Mouse (Mus musculus) regulatory T cell (primary cell): ENCODE data around the gene Exoc7.

Experiments
- in situ Hi-C: fragments of 300-600 bp; cut with MboI, MseI; formaldehyde crosslinking; loops from one replicate; pipeline ENCODE4 v1.15.1; 2025; ENCODE audit warnings: high pct_unique_total_duplicates

The Exoc7 gene

GRCm38 (mm10) chr11:116307019-116307725 is at the start of gene Exoc7:
Exoc7 (minus strand) TSS chr11:116307233.
- in situ Hi-C loops, result no loop called here

- in situ Hi-C loops, result loop anchor here (25.0 kb wide), 1 partner anchor 1783 kb away; the partner anchor contains the start of gene Dnah17
Measured at GRCm38 (mm10) chr11:116354521-116354920, 47.5 kb upstream of the Exoc7 start.

GRCm38 (mm10) chr11:116353535-116353934 is 46.5 kb upstream of the Exoc7 start:
- in situ Hi-C loops, result loop anchor here (25.0 kb wide), 1 partner anchor 1784 kb away; the partner anchor contains the start of gene Dnah17

GRCm38 (mm10) chr11:116351294-116351693 is 44.3 kb upstream of the Exoc7 start:
- in situ Hi-C loops, result loop anchor here (25.0 kb wide), 1 partner anchor 1786 kb away; the partner anchor contains the start of gene Dnah17

- in situ Hi-C loops, result no loop called here
Measured at GRCm38 (mm10) chr11:116347955-116348354, 40.9 kb upstream of the Exoc7 start.

- in situ Hi-C loops, result no loop called here
Measured at GRCm38 (mm10) chr11:116347012-116347411, 40.0 kb upstream of the Exoc7 start.

GRCm38 (mm10) chr11:116342069-116342791 is 35.2 kb upstream of the Exoc7 start:
- in situ Hi-C loops, result no loop called here

GRCm38 (mm10) chr11:116337531-116337930 is 30.5 kb upstream of the Exoc7 start:
- in situ Hi-C loops, result no loop called here

- in situ Hi-C loops, result no loop called here
Measured at GRCm38 (mm10) chr11:116337000-116337399, 30.0 kb upstream of the Exoc7 start.

GRCm38 (mm10) chr11:116336393-116336792 is 29.4 kb upstream of the Exoc7 start:
- in situ Hi-C loops, result no loop called here

- in situ Hi-C loops, result no loop called here
Measured at GRCm38 (mm10) chr11:116335244-116336036, 28.4 kb upstream of the Exoc7 start, which contains the start of gene Foxj1. Foxj1 (minus strand) TSS chr11:116335399.

GRCm38 (mm10) chr11:116334417-116334782 is 27.4 kb upstream of the Exoc7 start:
- in situ Hi-C loops, result no loop called here

GRCm38 (mm10) chr11:116333526-116334416 is 26.7 kb upstream of the Exoc7 start:
- in situ Hi-C loops, result no loop called here

- in situ Hi-C loops, result no loop called here
Measured at GRCm38 (mm10) chr11:116332983-116333270, 25.9 kb upstream of the Exoc7 start.

- in situ Hi-C loops, result no loop called here
Measured at GRCm38 (mm10) chr11:116332232-116332982, 25.4 kb upstream of the Exoc7 start.

GRCm38 (mm10) chr11:116330211-116330518 is 23.1 kb upstream of the Exoc7 start:
- in situ Hi-C loops, result no loop called here

- in situ Hi-C loops, result no loop called here
Measured at GRCm38 (mm10) chr11:116329314-116330210, 22.5 kb upstream of the Exoc7 start.

- in situ Hi-C loops, result no loop called here
Measured at GRCm38 (mm10) chr11:116326963-116327603, 20.1 kb upstream of the Exoc7 start.
